Mouse (Mus musculus) kidney, adult 2 months (tissue): ENCODE measurements at regions not wholly inside any gene's neighbourhood (a gene's known extent, or its start where the extent isn't known, plus 50 kb on each side); places are given as distances from the start of the nearest gene placed in this dataset.

ENCODE experiments used
- CTCF ChIP-seq: fragments of 200-500 bp; conservative IDR thresholded peaks from 2 replicates; pipeline ENCODE4 v1.5.1; 2011; ENCODE audit warnings: low read depth, mild to moderate bottlenecking, control low read depth, low read length, moderate library complexity, mixed read lengths; ENCODE audit not compliant: insufficient read depth, insufficient read length
- POLR2A ChIP-seq: fragments of 200-500 bp; IDR thresholded peaks from one replicate; pipeline ENCODE4 v1.6.1; 2011; ENCODE audit warnings: low read depth, low read length, control low read depth

DNA sequence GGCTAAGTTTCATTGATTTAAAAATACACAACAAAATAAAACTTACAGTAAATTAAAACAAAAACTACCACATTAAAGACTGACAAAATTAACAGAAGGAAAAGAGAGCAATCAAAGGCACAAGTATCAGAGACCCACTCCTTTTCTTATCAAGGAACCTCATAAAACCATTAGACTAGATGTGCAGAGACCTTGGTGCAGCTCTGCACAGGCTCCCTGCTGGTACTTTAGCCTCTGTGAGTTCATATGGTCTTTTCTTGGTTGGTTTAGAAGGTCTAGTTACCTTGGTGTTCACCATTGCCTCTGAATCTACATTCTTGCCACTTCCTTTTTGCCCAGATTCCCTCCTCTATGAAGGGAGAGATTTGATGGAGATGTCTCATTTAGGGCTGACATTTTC, 544.2 kb downstream of the Grxcr1 start:
- TF ChIP-seq POLR2A (no peak), CTCF (no peak)
